In genomic region chr15:102753170-102753569, GRCm38 (mm10) we compare ENCODE assay signal across 8 mouse cellular contexts. TPM values are rescaled to one million over a fixed set of nuclear protein-coding genes. Genes with fewer than 3 reads are reported as not detected.
DNase-seq lines count a peak whose midpoint lies in the region; ATAC-seq and TF ChIP-seq lines count a peak whose summit lies in the region.

No protein-coding gene starts in this region.

- POLR2A ChIA-PET in Patski (lab: Charles Lee) = no interaction called here

- no peaks in the 10 kb centered on the region for H3K9me3 ChIP-seq in hindbrain, embryonic 14.5 days (ENCODE audit: control insufficient read depth, low read length)
- H3K9me3 ChIP-seq in liver, embryonic 13.5 days (replicated peaks) = no peaks in the 10 kb centered on the region
- H3K9me3 ChIP-seq in neural tube, embryonic 13.5 days = no peaks in the 10 kb centered on the region

- in situ Hi-C loops in Patski (cut with MboI; ENCODE audit: low pct_unique_long_range_greater_than_20kb) = no loop called here

- WGBS in hindbrain, embryonic 14.5 days = 4% methylated on average over 13 of the region's 13 CpGs
- WGBS in liver, embryonic 13.5 days (ENCODE audit: insufficient replicate concordance) = 3% methylated on average over 13 of the region's 13 CpGs
- 2% methylated on average over 13 of the region's 13 CpGs for WGBS in neural tube, embryonic 13.5 days

- H3K4me3 ChIP-seq in hindbrain, embryonic 14.5 days (replicated peaks; ENCODE audit: low read length) = no peak overlapping the region
- H3K4me3 ChIP-seq in liver, embryonic 13.5 days (replicated peaks) = no peak overlapping the region
- H3K4me3 ChIP-seq in neural tube, embryonic 13.5 days = no peak overlapping the region

- TF ChIP-seq CTCF in Patski (IDR thresholded peaks at IDR 0.05) = peak; percentile 81

- no peak overlapping the region for H3K9ac ChIP-seq in hindbrain, embryonic 14.5 days
- no peak overlapping the region for H3K9ac ChIP-seq in liver, embryonic 13.5 days
- H3K9ac ChIP-seq in neural tube, embryonic 13.5 days = no peak overlapping the region

- H3K4me1 ChIP-seq in hindbrain, embryonic 14.5 days (replicated peaks; ENCODE audit: control insufficient read depth, insufficient read depth, low read length) = peaks cover 9% of the 10 kb centered on the region; the same call in 1 of the 2 replicates
- H3K4me1 ChIP-seq in liver, embryonic 13.5 days (replicated peaks) = no peaks in the 10 kb centered on the region
- peaks cover 47% of the 10 kb centered on the region for H3K4me1 ChIP-seq in neural tube, embryonic 13.5 days (replicated peaks)

- peaks cover under 1% of the 10 kb centered on the region for H3K27me3 ChIP-seq in Patski
- H3K27me3 ChIP-seq in hindbrain, embryonic 14.5 days (ENCODE audit: control insufficient read depth, insufficient read depth, low read length) = peaks cover 33% of the 10 kb centered on the region
- H3K27me3 ChIP-seq in liver, embryonic 13.5 days = peaks cover 79% of the 10 kb centered on the region
- peaks cover 80% of the 10 kb centered on the region for H3K27me3 ChIP-seq in neural tube, embryonic 13.5 days

- CTCF ChIA-PET in Patski (lab: Charles Lee) = no interaction called here

- no peak for ATAC-seq in Patski
- ATAC-seq in common myeloid progenitor, adult 5-6 weeks (replicated peaks; ENCODE audit: low read depth, poor library complexity, severe bottlenecking) = peak; percentile 73; the same call in 1 of the 2 replicates
- peak; percentile 26; the same call in 1 of the 2 replicates for ATAC-seq in hindbrain, embryonic 14.5 days (ENCODE audit: low FRiP score)
- ATAC-seq in liver, embryonic 13.5 days (ENCODE audit: low read depth) = no peak
- peak; percentile 61 for ATAC-seq in neural tube, embryonic 13.5 days (ENCODE audit: low read depth)

- H3K36me3 ChIP-seq in hindbrain, embryonic 14.5 days (replicated peaks; ENCODE audit: control insufficient read depth, insufficient read depth) = no peaks in the 10 kb centered on the region
- no peaks in the 10 kb centered on the region for H3K36me3 ChIP-seq in liver, embryonic 13.5 days
- no peaks in the 10 kb centered on the region for H3K36me3 ChIP-seq in neural tube, embryonic 13.5 days

- DNase-seq in layer of hippocampus, postnatal 10 days (ENCODE audit: low spot score in 2 of 2) = peak; percentile 65 to 69
- no peak for DNase-seq in layer of hippocampus, adult 9-11 months
- DNase-seq in Patski (ENCODE audit: low read depth, low spot score) = no peak
- peak; percentile 77 for DNase-seq in hindbrain, embryonic 14.5 days (ENCODE audit: low spot score)
- DNase-seq in liver, embryonic 13.5 days = peak; percentile 18
- DNase-seq in urinary bladder, adult 2 months (ENCODE audit: low spot score) = no peak

- peak overlapping the region; percentile 79 for H3K27ac ChIP-seq in hindbrain, embryonic 14.5 days
- no peak overlapping the region for H3K27ac ChIP-seq in liver, embryonic 13.5 days
- H3K27ac ChIP-seq in neural tube, embryonic 13.5 days (replicated peaks) = peak overlapping the region; percentile 88

- 0 out of 2 replicates have a peak overlapping the region, but pooled peaks have one; percentile 4 for H3K4me2 ChIP-seq in hindbrain, embryonic 14.5 days (replicated peaks)
- no peak overlapping the region for H3K4me2 ChIP-seq in liver, embryonic 13.5 days
- H3K4me2 ChIP-seq in neural tube, embryonic 13.5 days = no peak overlapping the region

RNA-seq across cellular contexts. Expression of gene Calcoco1, which starts 31.2 kb away (rescaled TPM):
- total RNA-seq in layer of hippocampus, postnatal 10 days (2021) = 10 to 100 TPM; 57.7 to 62.7 TPM
- polyA plus RNA-seq in Patski (2021) = 154 TPM
- 21.2 and 23.2 TPM in 2 replicates for total RNA-seq in common myeloid progenitor, adult 5-6 weeks (2017)
- 32.2 and 33.1 TPM in 2 replicates for polyA plus RNA-seq in hindbrain, embryonic 14.5 days (2014; fragmentation: Nextera tagmentation; extraction: Ambion mirVana)
- polyA plus RNA-seq in liver, embryonic 13.5 days (2015; fragmentation: Nextera tagmentation; extraction: Ambion mirVana) = 9.0 and 11.3 TPM in 2 replicates
- 35.7 and 41.9 TPM in 2 replicates for polyA plus RNA-seq in neural tube, embryonic 13.5 days (2015; fragmentation: Nextera tagmentation; extraction: Ambion mirVana)
- polyA plus RNA-seq in urinary bladder, adult 2 months (2012; rRNA removed) = 52.1 and 79.6 TPM in 2 replicates

Comparison
In these comparisons a context has a peak if more than half of its experiments do, and no peak if none do; other contexts are left out.
1. DNase-seq: peak in layer of hippocampus, postnatal 10 days (2 of 2), hindbrain, embryonic 14.5 days (single experiment) and liver, embryonic 13.5 days (single experiment); none in layer of hippocampus, adult 9-11 months (single experiment), Patski (single experiment) and urinary bladder, adult 2 months (single experiment).
2. ATAC-seq: peak in common myeloid progenitor, adult 5-6 weeks (single experiment), hindbrain, embryonic 14.5 days (single experiment) and neural tube, embryonic 13.5 days (single experiment); none in Patski (single experiment) and liver, embryonic 13.5 days (single experiment).